ENCODE assay signal across 9 mouse cellular contexts in genomic region chr6:91598942-91599341, GRCm38 (mm10).
A peak's percentile ranks its signal among the peaks of the same experiment; 100 is the strongest.
DNase-seq lines count a peak whose midpoint lies in the region; ATAC-seq and TF ChIP-seq lines count a peak whose summit lies in the region.
"Had no signal": no experiment of that assay in that cellular context is flagged by ENCODE, and none has a peak within 500 bp of the region (broad histone marks: within the 10 kb centered on the region; RNA-seq: fewer than 3 reads in every experiment).

No protein-coding gene starts in this region.

- no peak overlapping the region for H3K27ac ChIP-seq in thymus, adult 2 months (ENCODE audit: control insufficient read depth, insufficient read depth, low read length)
- no peak overlapping the region for H3K27ac ChIP-seq in heart, embryonic 16.5 days (ENCODE audit: low read length)
- no peak overlapping the region for H3K27ac ChIP-seq in neural tube, embryonic 15.5 days (replicated peaks)
- H3K27ac ChIP-seq: limb, embryonic 12.5 days had no signal

- H3K4me3 ChIP-seq in thymus, adult 2 months (ENCODE audit: control insufficient read depth, insufficient read depth, low read length): no peak overlapping the region
- H3K4me3 ChIP-seq in heart, embryonic 16.5 days (ENCODE audit: low read length): no peak overlapping the region
- no peak overlapping the region for H3K4me3 ChIP-seq in neural tube, embryonic 15.5 days (replicated peaks)
- H3K4me3 ChIP-seq: limb, embryonic 12.5 days had no signal

- 79% methylated on average over 10 of the region's 10 CpGs for WGBS in thymus, adult 2 months
- WGBS in heart, embryonic 16.5 days: 48% methylated on average over 10 of the region's 10 CpGs
- 68% methylated on average over 10 of the region's 10 CpGs for WGBS in neural tube, embryonic 15.5 days

- ATAC-seq in heart, embryonic 16.5 days (replicated peaks; ENCODE audit: extremely low read depth, insufficient read depth, low FRiP score): peak; percentile 86
- ATAC-seq in neural tube, embryonic 15.5 days (ENCODE audit: low FRiP score): no peak

- H3K4me2 ChIP-seq in heart, embryonic 16.5 days (ENCODE audit: low read depth, low read length): no peak overlapping the region
- no peak overlapping the region for H3K4me2 ChIP-seq in neural tube, embryonic 15.5 days
- H3K4me2 ChIP-seq: limb, embryonic 12.5 days had no signal

- peak; percentile 28 to 43 for DNase-seq in thymus, adult 18-20 months
- DNase-seq in thymus, adult 2 months: no peak
- DNase-seq in cerebellum, postnatal 4 days (ENCODE audit: low spot score in 2 of 2): peak; percentile 49 to 77
- DNase-seq in layer of hippocampus, postnatal 36 days: peak; percentile 37 to 75
- peak; percentile 56 to 64 for DNase-seq in monocyte, adult 2 months (ENCODE audit: low read depth in 1 of 2, low spot score in 2 of 2)
- DNase-seq in yolk sac, embryonic 10.5 days (ENCODE audit: low spot score): no peak

- no peaks in the 10 kb centered on the region for H3K27me3 ChIP-seq in thymus, adult 2 months (ENCODE audit: control insufficient read depth, insufficient read depth, low read length)
- H3K27me3 ChIP-seq in heart, embryonic 16.5 days (ENCODE audit: control insufficient read depth, insufficient read depth, low read length): no peaks in the 10 kb centered on the region
- no peaks in the 10 kb centered on the region for H3K27me3 ChIP-seq in neural tube, embryonic 15.5 days (replicated peaks)
- H3K27me3 ChIP-seq: limb, embryonic 12.5 days had no signal

- no peak for TF ChIP-seq POLR2A in thymus, adult 2 months (IDR thresholded peaks at IDR 0.05; ENCODE audit: control insufficient read depth, extremely low read depth, insufficient read depth, low read length, poor library complexity)

- no peak overlapping the region for H3K9ac ChIP-seq in heart, embryonic 16.5 days (ENCODE audit: low read length)
- H3K9ac ChIP-seq in neural tube, embryonic 15.5 days (replicated peaks): no peak overlapping the region
- H3K9ac ChIP-seq: limb, embryonic 12.5 days had no signal

- no peaks in the 10 kb centered on the region for H3K36me3 ChIP-seq in thymus, adult 2 months (ENCODE audit: control insufficient read depth, insufficient read depth, low read length)
- H3K36me3 ChIP-seq in heart, embryonic 16.5 days (ENCODE audit: control insufficient read depth, insufficient read depth): no peaks in the 10 kb centered on the region
- no peaks in the 10 kb centered on the region for H3K36me3 ChIP-seq in neural tube, embryonic 15.5 days
- H3K36me3 ChIP-seq: limb, embryonic 12.5 days had no signal

- H3K4me1 ChIP-seq in thymus, adult 2 months (replicated peaks; ENCODE audit: control insufficient read depth, insufficient read depth, low read length): no peaks in the 10 kb centered on the region
- H3K4me1 ChIP-seq in heart, embryonic 16.5 days (ENCODE audit: control insufficient read depth, insufficient read depth, low read length): peaks cover 8% of the 10 kb centered on the region
- H3K4me1 ChIP-seq in neural tube, embryonic 15.5 days: 0 out of 2 replicates have a peak, but pooled peaks cover 4% of the 10 kb centered on the region

- H3K9me3 ChIP-seq in heart, embryonic 16.5 days (replicated peaks; ENCODE audit: control insufficient read depth, low read length): peaks cover 4% of the 10 kb centered on the region
- H3K9me3 ChIP-seq in neural tube, embryonic 15.5 days (replicated peaks): no peaks in the 10 kb centered on the region
- H3K9me3 ChIP-seq: limb, embryonic 12.5 days had no signal

- no peak for TF ChIP-seq CTCF in thymus, adult 2 months (IDR thresholded peaks at IDR 0.05; ENCODE audit: borderline replicate concordance, control insufficient read depth, extremely low read depth, insufficient read depth, low read length, poor library complexity)

Comparison
In these comparisons a context has a peak if more than half of its experiments do, and no peak if none do; other contexts are left out.
1. DNase-seq: peak in thymus, adult 18-20 months (2 of 2), cerebellum, postnatal 4 days (2 of 2), layer of hippocampus, postnatal 36 days (2 of 2) and monocyte, adult 2 months (2 of 2); none in thymus, adult 2 months (single experiment) and yolk sac, embryonic 10.5 days (single experiment).